Mouse (Mus musculus) ovary, postnatal 14 days (tissue): ENCODE measurements around the gene Acaca.
A peak's percentile ranks its signal among the peaks of the same experiment; 100 is the strongest.
"Not testable (repeated sequence)": the region's sequence is repeated elsewhere in the genome, so short reads cannot be mapped to it uniquely, and the experiment has no call there.

Experiments
- DNase-seq: peaks from one replicate; pipeline ENCODE4 v3.0.0; 2022; ENCODE audit warnings: low spot score

Acaca gene

DNA sequence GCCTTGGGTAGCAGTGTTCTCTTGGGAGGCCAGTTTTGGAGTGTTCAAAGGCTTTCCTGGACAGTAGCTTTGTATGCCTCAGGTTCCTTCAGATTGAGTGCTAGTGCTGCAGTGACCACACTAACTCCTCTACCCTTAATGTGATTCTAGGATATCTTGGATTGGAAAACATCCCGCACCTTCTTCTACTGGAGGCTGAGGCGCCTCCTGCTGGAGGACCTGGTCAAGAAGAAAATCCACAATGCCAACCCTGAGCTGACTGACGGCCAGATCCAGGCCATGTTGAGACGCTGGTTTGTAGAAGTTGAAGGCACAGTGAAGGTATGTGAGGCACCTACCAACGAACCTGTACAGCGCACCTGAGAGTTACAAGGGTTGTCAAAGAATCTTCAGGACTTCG, 262.6 kb downstream of the Acaca start:
- not testable (repeated sequence) for DNase-seq

- DNase-seq = no peak
Observed at GRCm38 (mm10) chr11:84393571-84393970, 264.1 kb downstream of the Acaca start.

DNA sequence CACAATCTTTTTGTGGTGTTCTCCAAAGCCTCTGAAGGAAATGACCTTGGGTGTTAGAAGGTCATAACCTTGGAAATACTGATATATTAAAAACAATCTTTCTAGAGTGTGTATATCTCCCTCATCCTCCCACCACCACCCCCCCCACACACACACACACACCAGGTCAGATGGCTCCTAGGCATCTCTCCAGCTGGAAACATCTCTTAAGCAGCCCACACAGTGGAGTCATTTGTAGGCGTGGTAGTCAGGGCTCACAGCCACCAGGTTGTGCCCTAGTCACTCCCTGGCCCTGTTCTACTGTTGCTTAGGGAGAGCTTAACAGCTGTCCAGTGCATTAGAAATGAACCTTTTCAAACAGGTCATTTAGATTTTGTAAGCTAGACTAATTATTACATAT, 265.5 kb downstream of the Acaca start:
- peak; percentile 17 for DNase-seq

- no peak for DNase-seq
Observed at GRCm38 (mm10) chr11:84406733-84407132, 277.3 kb downstream of the Acaca start.

GRCm38 (mm10) chr11:84410383-84410782, 280.9 kb downstream of the Acaca start:
- no peak for DNase-seq

DNA sequence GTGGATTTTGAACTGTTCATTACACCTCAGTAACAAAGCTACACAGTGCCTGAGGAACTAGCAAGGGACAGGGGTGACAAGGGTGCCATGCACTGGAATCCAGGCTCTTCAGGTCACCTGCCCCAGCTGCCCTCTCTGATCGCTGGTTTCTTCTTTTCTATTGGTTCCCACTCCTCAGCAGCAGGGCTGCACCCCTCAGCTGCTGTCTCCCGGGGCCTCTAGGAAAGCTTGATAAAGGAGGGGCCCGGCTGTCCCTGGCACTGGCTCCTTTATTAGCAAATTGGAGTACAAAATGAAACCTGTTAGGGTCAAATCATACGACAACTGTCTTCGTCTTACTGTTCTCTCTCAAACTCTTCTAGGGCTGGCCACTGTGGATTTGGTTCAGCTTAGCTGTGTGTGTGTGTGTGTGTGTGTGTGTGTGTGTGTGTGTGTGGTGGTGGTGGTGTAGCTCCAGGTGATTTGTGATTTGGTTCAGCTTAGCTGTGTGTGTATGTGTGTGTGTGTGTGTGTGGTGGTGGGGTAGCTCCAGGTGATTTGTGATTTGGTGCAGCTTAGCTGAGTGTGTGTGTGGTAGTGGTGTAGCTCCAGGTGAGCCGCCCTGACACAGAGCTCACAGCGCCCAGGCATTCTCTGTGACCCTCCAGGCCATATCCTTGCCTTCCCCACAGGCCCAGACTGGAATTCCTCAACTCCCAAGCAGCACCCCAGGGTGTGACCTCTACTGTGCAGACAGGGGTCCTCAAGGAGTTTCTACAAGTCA, 281.6 kb downstream of the Acaca start:
- DNase-seq = no peak

- DNase-seq = no peak
Observed at GRCm38 (mm10) chr11:84411642-84412018, 282.2 kb downstream of the Acaca start.

DNA sequence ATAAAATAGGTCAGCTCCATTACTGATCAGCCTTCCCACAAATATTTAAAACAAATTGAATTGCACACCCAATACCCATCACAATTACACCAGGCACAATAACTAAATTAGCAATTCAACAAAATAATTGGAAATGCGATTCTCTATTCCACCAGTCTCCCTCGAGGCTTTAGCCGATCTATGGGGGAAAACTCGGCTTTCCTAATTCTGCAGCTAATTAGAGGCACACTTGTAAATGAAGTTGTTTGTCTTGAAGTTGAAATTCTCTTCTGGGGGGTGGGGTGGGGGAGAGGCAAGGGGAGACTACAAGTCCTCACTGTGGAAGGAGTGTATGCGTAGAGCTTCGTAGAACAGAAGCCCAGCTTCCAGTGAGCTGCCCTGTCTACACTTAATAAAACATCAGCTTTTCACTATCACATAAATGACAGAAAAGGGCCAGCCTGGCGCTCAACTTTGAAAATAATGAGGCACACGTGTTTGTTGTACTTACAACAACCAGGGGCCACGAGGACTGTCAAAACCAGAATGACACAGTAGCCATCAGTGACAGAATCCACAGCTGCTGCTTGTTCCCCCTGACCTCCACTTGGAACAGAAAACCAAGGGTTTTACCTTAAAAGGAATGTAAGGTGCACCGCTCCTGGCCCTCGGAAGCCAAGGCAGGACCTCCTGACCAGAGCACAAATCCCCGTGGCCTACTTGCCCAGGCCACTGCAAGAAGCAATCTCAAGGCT, 282.9 kb downstream of the Acaca start:
- DNase-seq = no peak

- no peak for DNase-seq
Observed at GRCm38 (mm10) chr11:84413111-84413510, 283.6 kb downstream of the Acaca start.

- DNase-seq = no peak
Observed at GRCm38 (mm10) chr11:84420779-84421178, 291.3 kb downstream of the Acaca start.

- DNase-seq = no peak
Observed at GRCm38 (mm10) chr11:84425736-84426632, 296.5 kb downstream of the Acaca start.

DNA sequence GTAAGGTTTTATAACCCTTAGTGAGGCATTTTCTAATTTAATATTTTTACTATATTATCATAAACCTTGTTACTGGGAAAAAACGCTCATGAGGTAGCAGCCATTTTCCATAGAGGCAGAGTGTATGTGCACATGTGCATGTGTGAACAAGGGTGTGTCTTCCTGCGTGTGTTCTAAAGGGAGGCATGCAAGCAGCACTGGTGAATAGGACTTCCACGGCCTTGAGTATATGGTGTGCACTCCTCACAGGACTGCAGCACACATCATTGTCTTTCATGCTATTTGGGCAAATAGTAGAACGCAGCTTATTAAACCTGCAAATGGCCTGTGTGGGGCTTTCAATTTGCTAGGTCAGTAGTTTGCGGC, 297.1 kb downstream of the Acaca start:
- DNase-seq = no peak

DNA sequence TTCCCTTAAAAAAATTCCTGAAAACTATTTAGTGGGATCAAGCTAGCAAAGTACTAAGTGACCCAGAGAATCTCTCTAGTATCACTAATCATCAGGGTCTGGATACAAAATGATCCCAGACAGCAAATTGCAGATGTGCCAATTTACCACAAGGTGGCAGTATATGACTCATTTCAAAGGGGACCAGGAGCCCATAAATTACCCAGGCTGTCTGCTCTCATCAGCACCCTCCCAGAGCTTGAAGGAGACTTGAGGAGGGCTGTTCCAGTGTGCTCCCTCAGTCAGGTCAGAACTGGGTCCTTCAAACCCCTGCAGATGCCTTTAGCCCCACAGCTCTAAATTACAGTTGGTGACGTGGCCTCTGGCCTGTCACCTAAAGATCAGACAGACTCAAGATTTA, 300.1 kb downstream of the Acaca start:
- peak; percentile 21 for DNase-seq

DNA sequence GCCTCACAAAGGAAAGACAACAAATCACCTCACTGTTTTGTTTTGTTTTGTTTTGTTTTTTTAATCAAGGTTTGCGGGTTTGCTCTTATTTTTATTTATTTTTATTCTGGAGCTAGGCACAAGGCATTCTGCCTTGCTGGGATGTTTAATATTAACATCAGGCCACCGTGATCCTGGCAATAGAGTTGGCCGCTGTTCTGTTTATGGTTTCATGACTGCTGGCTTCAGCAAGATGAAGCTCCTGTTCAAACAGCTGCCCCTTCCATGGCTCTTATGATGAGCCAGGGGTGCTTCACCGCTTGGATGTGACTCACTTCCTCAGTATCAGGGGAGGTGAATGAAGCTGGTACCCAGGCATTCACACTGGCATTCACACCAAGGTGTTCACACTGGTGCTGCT, 300.9 kb downstream of the Acaca start:
- no peak for DNase-seq

DNA sequence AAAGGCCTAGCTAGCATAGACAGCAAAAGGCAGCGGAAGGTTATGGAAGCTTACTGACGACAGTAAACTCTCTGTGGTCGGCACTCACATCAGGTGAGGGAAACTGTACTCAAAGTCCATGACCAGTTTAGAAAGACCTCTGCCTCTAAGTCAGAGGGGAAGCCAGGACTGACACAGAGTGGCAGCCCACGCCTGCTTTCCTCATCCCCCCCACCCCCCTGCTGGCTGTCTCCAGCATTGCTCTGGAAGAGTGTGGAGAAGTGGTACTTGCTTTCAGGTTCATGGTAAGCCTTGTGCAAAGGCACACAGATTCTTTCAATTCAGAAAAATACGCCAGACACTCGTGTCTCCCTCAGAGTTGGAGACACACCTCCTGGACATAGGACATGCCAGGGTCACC, 305.4 kb downstream of the Acaca start:
- no peak for DNase-seq

GRCm38 (mm10) chr11:84440402-84440801, 310.9 kb downstream of the Acaca start:
- DNase-seq = no peak

DNA sequence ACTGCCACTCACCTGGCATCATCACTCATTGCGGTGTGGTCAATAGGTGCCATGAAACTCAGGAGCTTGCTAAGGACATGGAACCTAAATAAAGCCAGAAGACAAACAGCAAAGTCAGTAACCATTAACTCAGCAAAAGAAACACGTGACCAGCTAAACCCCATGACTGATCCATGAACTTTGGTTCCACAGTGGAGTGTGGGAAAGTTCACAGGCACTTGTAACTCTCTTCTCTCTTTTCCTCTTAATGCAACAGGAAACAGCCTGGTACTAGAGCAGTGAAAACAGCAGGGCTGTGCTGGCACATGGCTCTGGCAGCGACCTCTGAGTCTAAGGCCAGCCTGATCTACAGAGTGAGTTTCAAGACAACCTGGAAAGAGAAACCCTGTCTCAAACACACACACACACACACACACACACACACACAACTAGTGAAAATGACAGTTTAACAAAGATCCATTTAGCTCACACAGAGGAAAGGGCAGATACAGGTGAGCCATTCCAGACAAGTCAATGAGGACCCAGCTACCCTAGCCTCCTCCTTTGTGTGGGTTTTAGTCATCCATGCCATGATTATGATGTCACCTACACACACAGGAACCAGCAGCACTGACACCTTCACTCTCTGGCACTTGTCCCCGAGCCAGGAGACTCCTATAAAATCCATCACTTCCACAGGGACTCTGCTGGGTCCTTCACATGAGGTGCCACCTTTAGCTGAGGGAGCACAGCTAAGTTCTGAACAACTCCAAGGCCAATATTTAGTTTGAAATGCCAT, 313.3 kb downstream of the Acaca start:
- DNase-seq = no peak
